Mouse (Mus musculus): Measurements from ENCODE around the gene Eef2.
"Not testable (repeated sequence)": the region's sequence is repeated elsewhere in the genome, so short reads cannot be mapped to it uniquely, and the experiment has no call there.

The Eef2 gene

GRCm38 (mm10) chr10:81200141-81200540, 23.7 kb downstream of the Eef2 start:
- in situ Hi-C loops (cut with MboI, MseI): no loop called here

- in situ Hi-C loops (cut with MboI, MseI): no loop called here
Measured at GRCm38 (mm10) chr10:81200605-81201287, 24.3 kb downstream of the Eef2 start.

- in situ Hi-C loops (cut with MboI, MseI): no loop called here
Measured at GRCm38 (mm10) chr10:81201807-81202758, 25.7 kb downstream of the Eef2 start, which contains the start of gene Nmrk2. TSS of gene Nmrk2 (minus strand) at chr10:81202051.

- in situ Hi-C loops (cut with MboI, MseI): no loop called here
Measured at GRCm38 (mm10) chr10:81202978-81203720, 26.7 kb downstream of the Eef2 start.

- in situ Hi-C loops (cut with MboI, MseI): no loop called here
Measured at GRCm38 (mm10) chr10:81204137-81204536, 27.7 kb downstream of the Eef2 start.

- in situ Hi-C loops (cut with MboI, MseI): no loop called here
Measured at GRCm38 (mm10) chr10:81210154-81210553, 33.7 kb downstream of the Eef2 start.

- in situ Hi-C loops (cut with MboI, MseI): no loop called here
Measured at GRCm38 (mm10) chr10:81216260-81216659, 39.8 kb downstream of the Eef2 start.

- in situ Hi-C loops (cut with MboI, MseI): no loop called here
Measured at GRCm38 (mm10) chr10:81216810-81217209, 40.4 kb downstream of the Eef2 start.

GRCm38 (mm10) chr10:81217267-81217666, 40.8 kb downstream of the Eef2 start:
- in situ Hi-C loops (cut with MboI, MseI): not testable (repeated sequence)

- in situ Hi-C loops (cut with MboI, MseI): no loop called here
Measured at GRCm38 (mm10) chr10:81217964-81218363, 41.5 kb downstream of the Eef2 start.

GRCm38 (mm10) chr10:81221402-81222015, 45.1 kb downstream of the Eef2 start:
- in situ Hi-C loops (cut with MboI, MseI): no loop called here

- in situ Hi-C loops (cut with MboI, MseI): not testable (repeated sequence)
Measured at GRCm38 (mm10) chr10:81223731-81224130, 47.3 kb downstream of the Eef2 start.

- in situ Hi-C loops (cut with MboI, MseI): no loop called here
Measured at GRCm38 (mm10) chr10:81229735-81230437, 53.5 kb downstream of the Eef2 start.

- in situ Hi-C loops (cut with MboI, MseI): no loop called here
Measured at GRCm38 (mm10) chr10:81230438-81231332, 54.3 kb downstream of the Eef2 start, which contains the start of gene Atcay. TSS of gene Atcay (minus strand) at chr10:81230833.

- in situ Hi-C loops (cut with MboI, MseI): no loop called here
Measured at GRCm38 (mm10) chr10:81231436-81231835, 55.0 kb downstream of the Eef2 start.

All from T-helper 2 cell (primary cell).